Mouse (Mus musculus) kidney, postnatal 10 days (tissue): ENCODE data around the gene Fam205c.
"Not testable (repeated sequence)": the region's sequence is repeated elsewhere in the genome, so short reads cannot be mapped to it uniquely, and the experiment has no call there.

Experiments used
- DNase-seq: peaks from one replicate; pipeline ENCODE4 v3.0.0; 2021; ENCODE audit warnings: mixed read lengths

Fam205c gene

GRCm38 (mm10) chr4:42876586-42877291, 2.7 kb upstream of the Fam205c start:
- peak; percentile 62 for DNase-seq

GRCm38 (mm10) chr4:42872746-42873435, 1.1 kb downstream of the Fam205c start:
- no peak for DNase-seq

DNA sequence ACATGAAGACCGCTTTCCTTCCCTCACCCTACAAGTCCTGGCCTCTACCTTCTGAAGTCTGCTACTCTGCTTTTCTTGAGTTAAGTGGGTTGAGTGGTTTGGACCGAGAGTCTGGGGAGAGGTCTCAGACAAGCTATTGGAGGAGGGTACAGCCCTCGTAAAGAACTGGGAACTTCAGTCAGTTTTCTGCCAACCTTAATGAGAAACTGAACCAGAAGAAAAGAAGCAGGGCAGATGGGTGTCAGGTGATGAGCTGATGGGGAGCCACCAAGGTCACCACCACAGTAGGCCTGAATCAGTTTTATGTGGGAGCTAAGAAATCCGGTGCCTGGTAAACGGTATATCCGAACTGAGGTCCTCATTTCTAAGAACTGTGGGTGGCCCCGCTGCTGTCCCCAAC, 1.9 kb downstream of the Fam205c start:
- no peak for DNase-seq

DNA sequence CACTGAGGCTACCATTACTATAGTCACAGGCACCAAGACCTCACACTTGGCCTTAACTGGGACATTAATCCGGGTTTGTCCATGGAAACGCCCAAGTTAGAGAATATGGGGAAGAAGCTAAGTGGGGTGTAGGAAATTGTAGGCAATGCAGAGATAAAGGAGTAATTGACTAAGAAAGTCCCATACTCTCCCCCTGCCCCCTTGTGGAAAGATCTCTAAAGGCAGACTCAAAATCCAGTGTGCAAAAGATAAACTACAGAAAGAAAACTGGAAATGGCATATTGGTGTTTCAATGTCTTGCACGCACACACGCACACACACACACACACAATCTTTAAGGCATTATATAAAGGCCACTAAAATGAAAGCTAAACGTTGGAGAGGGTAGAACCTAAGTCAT, 3.3 kb downstream of the Fam205c start:
- peak; percentile 32 for DNase-seq

GRCm38 (mm10) chr4:42868193-42868592, 5.8 kb downstream of the Fam205c start:
- DNase-seq: no peak

DNA sequence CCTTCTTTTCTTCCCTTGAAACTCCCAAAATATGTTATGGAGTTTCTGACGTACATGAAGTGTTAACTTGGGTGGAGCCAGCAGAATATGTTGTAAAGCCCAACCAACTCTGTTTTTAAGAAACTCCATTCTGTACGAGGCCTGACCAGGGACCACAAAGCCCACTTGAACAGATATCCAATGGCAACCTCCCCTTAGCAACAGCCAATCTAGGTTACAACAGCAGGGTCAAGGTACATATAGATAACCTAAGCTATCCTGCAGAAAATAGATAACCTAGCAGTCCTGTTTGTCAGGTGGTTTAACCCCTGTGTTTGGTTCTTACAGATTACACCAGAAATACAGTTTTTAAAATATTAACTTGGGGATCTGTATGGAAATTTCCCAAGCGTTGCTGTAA, 6.6 kb downstream of the Fam205c start:
- no peak for DNase-seq

- DNase-seq: not testable (repeated sequence)
These were observed 10.5 kb downstream of the Fam205c start for GRCm38 (mm10) chr4:42863487-42863886.

DNA sequence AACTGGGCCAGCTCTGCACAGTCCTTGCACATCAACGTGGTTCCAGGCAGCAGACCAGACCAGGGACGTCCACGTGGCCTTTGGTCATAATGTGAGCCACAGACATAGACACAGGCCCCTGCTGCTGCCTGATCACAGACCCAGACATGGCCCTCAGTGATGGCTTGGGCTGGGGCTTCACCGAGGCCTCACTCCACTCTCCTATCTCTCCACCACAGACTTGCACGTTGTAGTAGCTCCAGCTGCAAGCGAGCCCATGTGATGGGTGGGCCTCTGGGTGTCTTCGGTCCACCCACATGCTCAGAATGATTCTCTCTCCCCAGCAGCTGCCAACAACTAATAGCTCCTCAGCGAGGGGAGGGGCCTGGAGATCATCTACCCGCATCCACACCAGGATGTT, 13.6 kb downstream of the Fam205c start:
- not testable (repeated sequence) for DNase-seq

GRCm38 (mm10) chr4:42856671-42857070, 17.4 kb downstream of the Fam205c start, which contains the start of gene Gm12394:
Gene Gm12394, minus strand, starts transcription at chr4:42856771.
- DNase-seq: not testable (repeated sequence)

DNA sequence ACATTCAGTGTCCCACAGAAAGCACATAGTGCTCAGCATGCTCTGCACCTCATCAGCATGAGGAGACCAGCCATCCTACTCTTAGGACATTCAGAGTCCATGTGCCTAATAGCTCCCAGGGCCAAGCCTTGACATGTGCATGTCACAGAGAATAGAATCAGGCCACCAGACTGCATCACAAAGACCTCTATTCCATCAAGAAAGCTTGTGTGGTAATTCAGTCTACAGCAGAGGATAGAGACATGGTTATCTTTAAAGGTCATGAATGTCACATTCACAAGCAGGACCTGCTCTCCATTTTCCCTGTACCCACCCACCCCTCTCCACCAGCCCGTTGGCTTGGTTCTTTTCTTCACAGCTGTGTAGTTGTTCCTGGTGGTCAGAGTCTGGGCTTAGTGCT, 20.2 kb downstream of the Fam205c start, which contains the start of gene Fam205a1:
Fam205a1 (minus strand) TSS at position 101 of the 400 bp plus-strand sequence.
- DNase-seq: not testable (repeated sequence)
